In genomic region chr1:75505159-75505955, GRCm38 (mm10) we compare ENCODE assay signal across 8 mouse cellular contexts. TPM values are rescaled to one million over a fixed set of nuclear protein-coding genes. Genes with fewer than 3 reads are reported as not detected.
DNase-seq lines count a peak whose midpoint lies in the region; ATAC-seq and TF ChIP-seq lines count a peak whose summit lies in the region.

No protein-coding gene starts in this region.

- no peaks in the 10 kb centered on the region for H3K27me3 ChIP-seq in cerebellum, adult 2 months (ENCODE audit: control insufficient read depth, insufficient read depth, low read length)
- no peaks in the 10 kb centered on the region for H3K27me3 ChIP-seq in lung, postnatal 0 days (replicated peaks; ENCODE audit: insufficient read depth, low read length)

- DNase-seq in Muller cell, postnatal 12 days (ENCODE audit: inconsistent ontology term) = peak; percentile 68
- DNase-seq in cerebellum, adult 2 months = peak; percentile 92
- DNase-seq in forelimb bud, embryonic 11.5 days (ENCODE audit: low read depth, low spot score) = peak; percentile 51
- DNase-seq in heart, postnatal 25 days (ENCODE audit: low spot score) = peak; percentile 57
- DNase-seq in layer of hippocampus, postnatal 14 days (ENCODE audit: low spot score in 2 of 2) = peak; percentile 71 to 77
- peak; percentile 70 for DNase-seq in lung, postnatal 0 days (ENCODE audit: low spot score)
- DNase-seq in right cerebral cortex, adult 2 months (ENCODE audit: low spot score in 2 of 2) = peak; percentile 82 to 87

- peak; percentile 89 for TF ChIP-seq POLR2A in cerebellum, adult 2 months (IDR thresholded peaks at IDR 0.05; ENCODE audit: borderline replicate concordance, insufficient read depth, low read length)

- H3K27ac ChIP-seq in cerebellum, adult 2 months (ENCODE audit: insufficient read depth, low read length) = peak overlapping the region; percentile 72
- H3K27ac ChIP-seq in lung, postnatal 0 days (ENCODE audit: low read length) = peak overlapping the region; percentile 90

- H3K36me3 ChIP-seq in lung, postnatal 0 days (ENCODE audit: insufficient read depth, low read length) = peaks cover 12% of the 10 kb centered on the region; the same call in 1 of the 2 replicates

- H3K4me1 ChIP-seq in cerebellum, adult 2 months (ENCODE audit: control insufficient read depth, insufficient read depth, low read length) = peaks cover 12% of the 10 kb centered on the region
- no peaks in the 10 kb centered on the region; the same call in none of the 2 replicates for H3K4me1 ChIP-seq in lung, postnatal 0 days (ENCODE audit: insufficient read depth, low read depth, low read length)

- intact Hi-C loops in heart, postnatal 25 days (cut with DNase I) = loop anchor here (2.0 kb wide), 1 partner anchor 53 kb away; no protein-coding TSS in a partner anchor

- peak overlapping the region; percentile 85 for H3K9ac ChIP-seq in lung, postnatal 0 days (replicated peaks; ENCODE audit: low read depth)

- TF ChIP-seq CTCF in cerebellum, adult 2 months (IDR thresholded peaks at IDR 0.05; ENCODE audit: borderline replicate concordance, insufficient read depth, low read depth, low read length) = no peak
- TF ChIP-seq CTCF in lung, postnatal 0 days (IDR thresholded peaks at IDR 0.05) = peak; percentile 22

- peak; percentile 63 for ATAC-seq in lung, postnatal 0 days
- no peak for ATAC-seq in monocyte, adult 5-6 weeks (replicated peaks; ENCODE audit: insufficient number of reproducible peaks, low FRiP score, low TSS enrichment, poor library complexity, severe bottlenecking)

- no peaks in the 10 kb centered on the region for H3K9me3 ChIP-seq in lung, postnatal 0 days (ENCODE audit: low read length)

- under 1% methylated on average over 84 of the region's 84 CpGs for WGBS in cerebellum, adult 2 months
- WGBS in lung, postnatal 0 days = 3% methylated on average over 77 of the region's 84 CpGs

- TF ChIP-seq EP300 in lung, postnatal 0 days (IDR thresholded peaks at IDR 0.05) = no peak

- peak overlapping the region; percentile 69 for H3K4me3 ChIP-seq in cerebellum, adult 2 months (replicated peaks; ENCODE audit: insufficient read depth, low read depth, low read length)
- peak overlapping the region; percentile 78 for H3K4me3 ChIP-seq in lung, postnatal 0 days (ENCODE audit: low read depth, low read length)

- peak overlapping the region; percentile 95 for H3K4me2 ChIP-seq in lung, postnatal 0 days (replicated peaks; ENCODE audit: low read depth, low read length)

RNA-seq across cellular contexts. Expression of gene Obsl1, which starts 0.9 kb away (rescaled TPM):
- 41.1 and 44.0 TPM in 2 replicates for polyA plus RNA-seq in cerebellum, adult 2 months (2012; rRNA removed)
- total RNA-seq in heart, postnatal 25 days (2021) = 100 to 1,000 TPM; 147 to 150 TPM
- 10 to 100 TPM; 25.2 to 27.0 TPM for total RNA-seq in layer of hippocampus, postnatal 14 days (2021)
- polyA plus RNA-seq in lung, postnatal 0 days (2015; fragmentation: Nextera tagmentation; extraction: Ambion mirVana) = 25.8 and 33.9 TPM in 2 replicates
- total RNA-seq in monocyte, adult 5-6 weeks (2017) = not detected in 3 replicates

RNA-seq across cellular contexts. Expression of gene Inha, which starts 1.5 kb away (rescaled TPM):
- polyA plus RNA-seq in cerebellum, adult 2 months (2012; rRNA removed) = 64.7 and 68.6 TPM in 2 replicates
- total RNA-seq in heart, postnatal 25 days (2021) = 1 to 10 TPM; 4.8 to 5.0 TPM
- 10 to 100 TPM; 20.3 to 22.6 TPM for total RNA-seq in layer of hippocampus, postnatal 14 days (2021)
- 3.7 and 3.8 TPM in 2 replicates for polyA plus RNA-seq in lung, postnatal 0 days (2015; fragmentation: Nextera tagmentation; extraction: Ambion mirVana)
- not detected in 3 replicates for total RNA-seq in monocyte, adult 5-6 weeks (2017)

RNA-seq across cellular contexts. Expression of gene Stk11ip, which starts 16.0 kb away (rescaled TPM):
- 29.3 and 29.8 TPM in 2 replicates for polyA plus RNA-seq in cerebellum, adult 2 months (2012; rRNA removed)
- 1 to 10 TPM; 8.9 to 9.2 TPM for total RNA-seq in heart, postnatal 25 days (2021)
- total RNA-seq in layer of hippocampus, postnatal 14 days (2021) = 10 to 100 TPM; 23.6 to 30.8 TPM
- 12.7 and 13.2 TPM in 2 replicates for polyA plus RNA-seq in lung, postnatal 0 days (2015; fragmentation: Nextera tagmentation; extraction: Ambion mirVana)
- 19.2 to 30.0 TPM (median 26.6 TPM) in 3 replicates for total RNA-seq in monocyte, adult 5-6 weeks (2017)

RNA-seq across cellular contexts. Expression of gene Tmem198, which starts 26.0 kb away (rescaled TPM):
- 41.3 and 46.6 TPM in 2 replicates for polyA plus RNA-seq in cerebellum, adult 2 months (2012; rRNA removed)
- under 1 TPM; 0.42 to 0.61 TPM for total RNA-seq in heart, postnatal 25 days (2021)
- total RNA-seq in layer of hippocampus, postnatal 14 days (2021) = 10 to 100 TPM; 53.3 to 62.5 TPM
- 1.1 and 1.3 TPM in 2 replicates for polyA plus RNA-seq in lung, postnatal 0 days (2015; fragmentation: Nextera tagmentation; extraction: Ambion mirVana)
- 0.21 to 3.7 TPM (median 0.86 TPM) in 3 replicates for total RNA-seq in monocyte, adult 5-6 weeks (2017)

RNA-seq across cellular contexts. Expression of gene Chpf, which starts 26.2 kb away (rescaled TPM):
- polyA plus RNA-seq in cerebellum, adult 2 months (2012; rRNA removed) = 88.3 and 92.6 TPM in 2 replicates
- total RNA-seq in heart, postnatal 25 days (2021) = 10 to 100 TPM; 26.4 to 28.2 TPM
- total RNA-seq in layer of hippocampus, postnatal 14 days (2021) = 10 to 100 TPM; 71.2 to 78.5 TPM
- polyA plus RNA-seq in lung, postnatal 0 days (2015; fragmentation: Nextera tagmentation; extraction: Ambion mirVana) = 31.2 and 31.6 TPM in 2 replicates
- 3.6 to 11.4 TPM (median 4.3 TPM) in 3 replicates for total RNA-seq in monocyte, adult 5-6 weeks (2017)

Comparison
In these comparisons a context has a peak if more than half of its experiments do, and no peak if none do; other contexts are left out.
1. RNA of gene Obsl1, which starts 0.9 kb away (total RNA-seq): 147 to 150 TPM in heart, postnatal 25 days and 25.2 to 27.0 TPM in layer of hippocampus, postnatal 14 days; not detected in monocyte, adult 5-6 weeks; every median in the first group is over 10 times any median in the second.
2. Peak in every context shown above with its lines, with median percentiles within 50 percentile points of each other: DNase-seq.